Mouse (Mus musculus) MEL (cell line): ENCODE measurements around the gene Nanos3. TPM values are rescaled to one million over a fixed set of nuclear protein-coding genes. Genes with fewer than 3 reads are reported as not detected.

ENCODE experiments used
- DNase-seq: peaks from one replicate; pipeline ENCODE4 v3.0.0; 2011; ENCODE audit warnings: low read depth, low spot score
- H3K27ac ChIP-seq: 2 replicates; pipeline ENCODE4 v1.5.1; 2012; ENCODE audit warnings: low read depth, mild to moderate bottlenecking, control low read depth, low read length, moderate library complexity; ENCODE audit not compliant: control insufficient read depth
- H3K27me3 ChIP-seq, 2 experiments: fragments of 150-350 bp in 1 of 2; sonication (generic) in 1 of 2; 2 replicates each; pipeline ENCODE4 v1.6.1; 2012; ENCODE audit warnings: low read length in 2 of 2, mild to moderate bottlenecking in 2 of 2, improper control_type of control experiment in 1 of 2, moderate library complexity in 1 of 2; ENCODE audit not compliant: insufficient read depth in 2 of 2, control insufficient read depth in 1 of 2
- H3K36me3 ChIP-seq, 2 experiments: 2 replicates each; pipeline ENCODE4 v1.6.1; 2012 to 2014; ENCODE audit warnings: low read length in 2 of 2, improper control_type of control experiment in 1 of 2, inconsistent platforms in 1 of 2, mild to moderate bottlenecking in 1 of 2; ENCODE audit not compliant: insufficient read depth in 2 of 2, control insufficient read depth in 1 of 2
- H3K4me1 ChIP-seq, 2 experiments: fragments of 150-350 bp in 1 of 2; sonication (generic) in 1 of 2; 2 replicates each; pipeline ENCODE4 v1.6.1; 2012; ENCODE audit warnings: low read length in 2 of 2, improper control_type of control experiment in 1 of 2, mild to moderate bottlenecking in 1 of 2; ENCODE audit not compliant: insufficient read depth in 2 of 2, control insufficient read depth in 1 of 2
- H3K4me3 ChIP-seq, 2 experiments: fragments of 150-350 bp in 1 of 2; sonication (generic) in 1 of 2; 2 replicates each; pipeline ENCODE4 v1.5.1; 2012; ENCODE audit warnings: low read depth in 2 of 2, low read length in 2 of 2, mild to moderate bottlenecking in 2 of 2, moderate library complexity in 2 of 2, control low read depth in 1 of 2, improper control_type of control experiment in 1 of 2; ENCODE audit not compliant: control insufficient read depth in 1 of 2, insufficient read depth in 1 of 2
- H3K79me2 ChIP-seq: 2 replicates; pipeline ENCODE4 v1.6.1; 2012; ENCODE audit warnings: mild to moderate bottlenecking, low read length, moderate library complexity; ENCODE audit not compliant: control insufficient read depth, poor library complexity, insufficient read depth
- H3K9ac ChIP-seq: 2 replicates; pipeline ENCODE4 v1.6.1; 2012; ENCODE audit warnings: low read depth, mild to moderate bottlenecking, control low read depth, low read length, moderate library complexity; ENCODE audit not compliant: control insufficient read depth, poor library complexity, severe bottlenecking
- H3K9me3 ChIP-seq: fragments of 150-350 bp; sonication (generic); replicated peaks from 2 replicates; pipeline ENCODE4 v1.6.1; 2012; ENCODE audit warnings: mild to moderate bottlenecking, low read length, improper control_type of control experiment, moderate library complexity; ENCODE audit not compliant: insufficient read depth
- BHLHE40 ChIP-seq: IDR thresholded peaks from 2 replicates; pipeline ENCODE4 v1.6.1; 2012; ENCODE audit warnings: low read depth, mild to moderate bottlenecking, inconsistent platforms, low read length, improper control_type of control experiment, borderline replicate concordance
- CTCF ChIP-seq, 3 experiments: IDR thresholded peaks in 2 of 3; conservative IDR thresholded peaks in 1 of 3; 2 replicates each; pipeline ENCODE4 v1.5.1; 2011 to 2012; ENCODE audit warnings: low read length in 3 of 3, low read depth in 2 of 3, mild to moderate bottlenecking in 2 of 3, improper control_type of control experiment in 1 of 3, inconsistent platforms in 1 of 3, mixed read lengths in 1 of 3, moderate library complexity in 1 of 3; ENCODE audit not compliant: control insufficient read depth in 1 of 3, insufficient read depth in 1 of 3, poor library complexity in 1 of 3, severe bottlenecking in 1 of 3
- E2F4 ChIP-seq: IDR thresholded peaks from 2 replicates; pipeline ENCODE4 v1.6.1; 2011; ENCODE audit warnings: low read depth, low read length, improper control_type of control experiment, borderline replicate concordance
- GABPA ChIP-seq: IDR thresholded peaks from 2 replicates; pipeline ENCODE4 v1.6.1; 2012; ENCODE audit warnings: low read depth, mild to moderate bottlenecking, inconsistent platforms, low read length, improper control_type of control experiment, moderate library complexity
- MEF2A ChIP-seq: IDR thresholded peaks from 2 replicates; pipeline ENCODE4 v1.6.1; 2014; ENCODE audit warnings: low read depth, mild to moderate bottlenecking, inconsistent platforms, low read length, improper control_type of control experiment; ENCODE audit not compliant: poor library complexity, insufficient replicate concordance, severe bottlenecking; ENCODE audit errors: extremely low read depth
- POLR2AphosphoS5 ChIP-seq: IDR thresholded peaks from 2 replicates; pipeline ENCODE4 v1.6.1; 2012; ENCODE audit warnings: low read depth, borderline replicate concordance, mild to moderate bottlenecking, inconsistent platforms, low read length, moderate library complexity, mixed read lengths
- RAD21 ChIP-seq: IDR thresholded peaks from 2 replicates; pipeline ENCODE4 v1.6.1; 2011; ENCODE audit warnings: mild to moderate bottlenecking, low read depth, low read length, improper control_type of control experiment
- SMC3 ChIP-seq: IDR thresholded peaks from 2 replicates; pipeline ENCODE4 v1.6.1; 2011; ENCODE audit warnings: low read depth, low read length, improper control_type of control experiment
- TBP ChIP-seq: IDR thresholded peaks from 2 replicates; pipeline ENCODE4 v1.8.0; 2011; ENCODE audit warnings: low read depth, low read length, improper control_type of control experiment
- USF1 ChIP-seq: IDR thresholded peaks from 2 replicates; pipeline ENCODE4 v1.6.1; 2014; ENCODE audit warnings: low read depth, mild to moderate bottlenecking, inconsistent platforms, low read length, improper control_type of control experiment, moderate library complexity
- USF2 ChIP-seq, 2 experiments: IDR thresholded peaks; 2 replicates each; pipeline ENCODE4 v1.6.1; 2011 to 2012; ENCODE audit warnings: improper control_type of control experiment in 2 of 2, low read length in 2 of 2, borderline replicate concordance in 1 of 2, inconsistent platforms in 1 of 2, low read depth in 1 of 2, mild to moderate bottlenecking in 1 of 2; ENCODE audit not compliant: insufficient read depth in 1 of 2
- ZC3H11A ChIP-seq: IDR thresholded peaks from 2 replicates; pipeline ENCODE4 v1.6.1; 2012; ENCODE audit warnings: low read depth, mild to moderate bottlenecking, inconsistent platforms, low read length, improper control_type of control experiment
- ZNF384 ChIP-seq: IDR thresholded peaks from 2 replicates; pipeline ENCODE4 v1.6.1; 2012; ENCODE audit warnings: low read depth, mild to moderate bottlenecking, inconsistent platforms, low read length, improper control_type of control experiment
- polyA plus RNA-seq, 2 experiments: library from polyadenylated mRNA; stranded (reverse) in 1 of 2; unstranded in 1 of 2; fragments of >175 nt in 1 of 2; fragments of >200 nt in 1 of 2; gene quantifications; 2 replicates each; pipeline versions ENCODE4 v1.2.1 to v1.2.4; 2012; ENCODE audit warnings: low replicate concordance in 2 of 2, low read depth in 1 of 2; ENCODE audit not compliant: insufficient read length in 2 of 2, insufficient read depth in 1 of 2, missing spikeins in 1 of 2
- total RNA-seq: library from RNA; depleted of rRNA; stranded (reverse); fragments of 300-350 nt; gene quantifications from 2 replicates; pipeline ENCODE4 v1.2.3, GENCODE M21; 2012

Nanos3 gene
- total and polyA plus RNA-seq, 3 experiments, result 1.7 to 2.0 TPM; not detected in 1

DNA sequence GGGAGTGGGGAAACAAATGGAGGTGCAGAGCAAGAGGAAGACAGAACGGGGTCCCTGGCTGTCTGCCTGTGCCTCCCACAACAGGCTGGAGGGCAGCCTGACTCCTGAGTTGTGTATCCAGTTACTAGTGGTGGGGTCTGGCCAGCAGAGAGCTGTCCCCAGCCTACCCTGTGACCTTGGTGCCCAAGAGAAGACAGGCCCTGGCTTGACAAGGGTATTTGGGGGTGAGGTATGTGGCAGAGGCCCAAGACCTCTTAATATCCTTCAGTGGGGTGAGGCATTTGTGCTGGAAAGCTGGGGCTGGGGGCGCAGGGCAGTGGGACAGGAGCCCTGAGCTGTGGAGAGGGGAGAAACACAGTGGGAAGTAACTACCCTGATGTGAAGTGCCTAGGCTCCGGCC lies 26.2 kb upstream of the Nanos3 start:
- H3K9me3 ChIP-seq, result no peaks in the 10 kb centered on the region
- no peak for DNase-seq
- H3K27ac ChIP-seq, result no peak overlapping the region
- no peaks in the 10 kb centered on the region for H3K27me3 ChIP-seq
- no peak overlapping the region for H3K9ac ChIP-seq
- H3K79me2 ChIP-seq, result no peaks in the 10 kb centered on the region
- no peak overlapping the region for H3K4me3 ChIP-seq
- no peak for TF ChIP-seq USF2 (IDR thresholded peaks at IDR 0.05; ENCODE audit: borderline replicate concordance in 1 of 2, insufficient read depth in 1 of 2, low read depth in 1 of 2, low read length in 2 of 2)
- TF ChIP-seq POLR2AphosphoS5, result no peak
- TF ChIP-seq, all 39 proteins: peak for 0
- Histone ChIP-seq H3K4me1 (no peaks in the 10 kb centered on the region), H3K36me3 (0 out of 4 replicates have a peak, but pooled peaks cover 0 to 2% of the 10 kb centered on the region in 2 experiments)

DNA sequence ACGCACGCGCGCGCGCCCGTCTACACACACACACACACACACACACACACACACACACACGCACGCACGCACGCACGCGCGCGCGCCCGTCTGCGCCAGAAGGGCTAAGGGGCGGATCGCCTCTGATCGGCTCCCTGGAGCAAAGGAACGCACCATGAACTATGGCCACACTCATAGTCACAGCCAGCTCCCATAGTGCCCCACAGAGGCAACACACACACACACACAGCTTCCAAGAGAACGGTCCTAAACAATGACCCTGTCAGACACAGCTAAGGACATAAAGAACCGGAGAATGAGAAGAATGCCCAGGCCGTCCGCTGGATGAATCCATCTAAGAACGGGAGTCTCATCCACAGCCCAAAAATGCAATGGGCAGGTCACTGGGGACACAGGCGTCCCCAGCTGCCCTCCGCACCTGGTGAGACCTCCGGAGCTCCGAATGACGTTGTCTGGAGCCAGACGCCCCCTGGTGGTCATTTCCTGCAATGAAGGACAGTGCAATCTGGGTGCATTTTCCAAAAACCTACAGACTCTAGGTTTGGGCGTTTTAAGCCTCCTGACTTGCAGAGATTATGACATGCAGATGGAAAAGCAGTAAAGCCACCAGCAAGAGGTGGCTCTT lies 25.3 kb upstream of the Nanos3 start:
- TF ChIP-seq GABPA (no peak), ZC3H11A (peak; percentile 69), SMC3 (peak; percentile 89), CTCF (IDR thresholded peaks at IDR 0.05 in 2 of 3, conservative IDR thresholded peaks at IDR 0.05 in 1 of 3; ENCODE audit: control insufficient read depth in 1 of 3, insufficient read depth in 1 of 3, low read depth in 2 of 3, low read length in 3 of 3, poor library complexity in 1 of 3, severe bottlenecking in 1 of 3) (peak; percentile 82 to 89 (median 85)), USF1 (no peak), E2F4 (no peak), ZNF384 (no peak), MEF2A (no peak), TBP (no peak), BHLHE40 (no peak), USF2 (IDR thresholded peaks at IDR 0.05; ENCODE audit: borderline replicate concordance in 1 of 2, insufficient read depth in 1 of 2, low read depth in 1 of 2, low read length in 2 of 2) (no peak), RAD21 (peak; percentile 60)
- no peak overlapping the region for H3K9ac ChIP-seq
- no peaks in the 10 kb centered on the region for H3K4me1 ChIP-seq
- H3K4me3 ChIP-seq, result no peak overlapping the region
- 0 out of 4 replicates have a peak, but pooled peaks cover 0 to 2% of the 10 kb centered on the region in 2 experiments for H3K36me3 ChIP-seq
- no peaks in the 10 kb centered on the region for H3K79me2 ChIP-seq
- H3K9me3 ChIP-seq, result no peaks in the 10 kb centered on the region
- peak; percentile 77 for DNase-seq
- no peak overlapping the region for H3K27ac ChIP-seq
- H3K27me3 ChIP-seq, result no peaks in the 10 kb centered on the region
